Mouse (Mus musculus): ENCODE measurements around the gene Kat2a.

DNA sequence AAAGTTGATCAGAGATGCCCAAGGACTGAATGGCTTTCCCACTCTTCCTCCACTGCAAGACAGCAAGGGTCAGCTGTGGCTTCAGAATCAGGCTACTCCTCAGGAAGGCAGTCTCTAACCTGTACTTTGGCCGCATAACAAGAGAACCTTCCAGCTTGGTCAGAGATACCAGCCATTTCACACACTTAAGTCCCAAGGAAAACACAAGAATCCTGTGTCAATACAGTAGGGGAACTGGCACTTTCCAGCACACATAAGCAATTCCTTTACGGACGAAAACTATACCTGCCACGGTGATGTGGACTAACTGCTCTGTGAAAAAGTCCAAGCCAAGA lies 24.4 kb upstream of the Kat2a start:
- TF ChIP-seq POLR2A (IDR thresholded peaks at IDR 0.05; ENCODE audit: borderline replicate concordance, control insufficient read depth, low read depth, low read length) = no peak
- no peak for TF ChIP-seq CTCF (IDR thresholded peaks at IDR 0.05; ENCODE audit: control insufficient read depth, insufficient read depth, low read length)

Measured in bone marrow, adult 2 months (tissue).